Mouse (Mus musculus) embryonic facial prominence, embryonic 13.5 days (tissue): Measurements from ENCODE around the gene Gm4567. TPM values are rescaled to one million over a fixed set of nuclear protein-coding genes. Genes with fewer than 3 reads are reported as not detected.
"Not testable (repeated sequence)": the region's sequence is repeated elsewhere in the genome, so short reads cannot be mapped to it uniquely, and the experiment has no call there.

ENCODE experiments used
- ATAC-seq: fragments of 200-750 bp; cut with Nextera tagmentation; 2 replicates; pipeline ENCODE4 v1.8.0; 2017; ENCODE audit warnings: low read depth; ENCODE audit not compliant: insufficient number of reproducible peaks, insufficient read depth, low FRiP score, low TSS enrichment
- H3K27ac ChIP-seq: fragments of 300-500 bp; sonication (generic); 2 replicates; pipeline ENCODE4 v1.5.1; 2015; ENCODE audit warnings: moderate library complexity, mild to moderate bottlenecking, inconsistent platforms
- H3K27me3 ChIP-seq: fragments of 300-500 bp; sonication (generic); 2 replicates; pipeline ENCODE4 v1.6.1; 2015; ENCODE audit warnings: mild to moderate bottlenecking, inconsistent platforms
- H3K36me3 ChIP-seq: fragments of 300-500 bp; sonication (generic); 2 replicates; pipeline ENCODE4 v1.6.1; 2015; ENCODE audit warnings: mild to moderate bottlenecking, inconsistent platforms
- H3K4me1 ChIP-seq: fragments of 300-500 bp; sonication (generic); 2 replicates; pipeline ENCODE4 v1.6.1; 2015; ENCODE audit warnings: inconsistent platforms
- H3K4me2 ChIP-seq: fragments of 300-500 bp; sonication (generic); 2 replicates; pipeline ENCODE4 v1.6.1; 2015; ENCODE audit warnings: moderate library complexity, mild to moderate bottlenecking, inconsistent platforms
- H3K4me3 ChIP-seq: fragments of 300-500 bp; sonication (generic); 2 replicates; pipeline ENCODE4 v1.5.1; 2015; ENCODE audit warnings: mild to moderate bottlenecking, inconsistent platforms
- H3K9ac ChIP-seq: fragments of 300-500 bp; sonication (generic); 2 replicates; pipeline ENCODE4 v1.6.1; 2015; ENCODE audit warnings: mild to moderate bottlenecking, inconsistent platforms
- H3K9me3 ChIP-seq: fragments of 300-500 bp; sonication (generic); 2 replicates; pipeline ENCODE4 v1.6.1; 2016; ENCODE audit warnings: inconsistent platforms
- WGBS: fragments of 180-500 bp; shearing (Covaris S2); methylation state at CpG from one replicate; pipeline ENCODE4 v1.1.7; 2015; ENCODE audit warnings: mixed read lengths; 5-methylcytosine and 5-hydroxymethylcytosine counted together
- polyA plus RNA-seq: library from polyadenylated mRNA; unstranded; fragments of >200 nt; fragmentation: Nextera tagmentation; extraction: Ambion mirVana; gene quantifications from 2 replicates; pipeline ENCODE4 v1.2.1, GENCODE M21; 2015

Gene Gm4567
- polyA plus RNA-seq: not detected in 2 replicates

- H3K9ac ChIP-seq, H3K36me3 ChIP-seq, H3K27me3 ChIP-seq, H3K9me3 ChIP-seq, H3K4me2 ChIP-seq, ATAC-seq, H3K4me3 ChIP-seq, H3K4me1 ChIP-seq, H3K27ac ChIP-seq: not testable (repeated sequence)
- WGBS: no CpG with 5 or more reads among the region's 1 CpGs
Measured at GRCm38 (mm10) chr7:22719610-22720009, at the start of gene Gm4567. TSS of gene Gm4567 (minus strand) at chr7:22719710.

DNA sequence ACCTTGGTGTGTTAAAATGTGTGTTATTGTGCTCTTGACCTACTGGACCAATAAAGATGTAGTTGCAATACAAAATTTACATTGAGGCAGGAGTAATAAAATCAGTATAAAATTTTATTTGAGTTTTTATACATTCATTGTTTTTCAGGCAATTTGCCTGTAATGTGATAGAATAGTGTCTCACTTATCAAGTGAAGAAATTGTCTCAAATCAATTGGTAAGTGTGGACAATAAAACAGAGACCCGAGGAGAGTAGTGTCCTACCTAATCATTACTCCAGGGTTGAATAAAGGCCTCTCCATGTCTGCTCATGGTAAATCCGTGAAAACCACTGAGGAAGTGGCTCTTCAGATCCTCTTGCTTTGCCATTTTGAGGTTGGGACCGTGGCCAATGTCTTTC is 41.9 kb upstream of the Gm4567 start, which contains the start of gene Vmn1r157:
Gene Vmn1r157, plus strand, starts transcription at position 301 of the 400 bp plus-strand sequence.
- 29% methylated on average over 2 of the region's 3 CpGs for WGBS
- H3K27me3 ChIP-seq, H3K4me1 ChIP-seq, H3K9me3 ChIP-seq, H3K4me3 ChIP-seq, ATAC-seq, H3K4me2 ChIP-seq, H3K36me3 ChIP-seq, H3K9ac ChIP-seq, H3K27ac ChIP-seq: not testable (repeated sequence)

GRCm38 (mm10) chr7:22692217-22692616 is 27.3 kb downstream of the Gm4567 start, which contains the start of gene Gm8693:
TSS of gene Gm8693 (minus strand) at chr7:22692317.
- not testable (repeated sequence) for H3K4me1 ChIP-seq, ATAC-seq, H3K9ac ChIP-seq, H3K27me3 ChIP-seq, H3K9me3 ChIP-seq, H3K4me2 ChIP-seq, H3K27ac ChIP-seq, H3K4me3 ChIP-seq, H3K36me3 ChIP-seq
- WGBS: no CpG with 5 or more reads among the region's 2 CpGs

Other genes with a start within 250 kb of the Gm4567 start
- not detected in 2 replicates for gene Vmn1r151, start 220.0 kb downstream of the Gm4567 start, polyA plus RNA-seq
- gene Vmn1r152, start 196.7 kb downstream of the Gm4567 start, polyA plus RNA-seq: not detected in 2 replicates
- gene Gm8677, start 184.8 kb downstream of the Gm4567 start, polyA plus RNA-seq: not detected in 2 replicates
- gene Gm4201, start 154.4 kb downstream of the Gm4567 start, polyA plus RNA-seq: not detected in 2 replicates
- gene Gm4565, start 131.6 kb downstream of the Gm4567 start, polyA plus RNA-seq: not detected in 2 replicates
- not detected in 2 replicates for gene Vmn1r155, start 61.7 kb downstream of the Gm4567 start, polyA plus RNA-seq
- gene Gm8693, start 27.4 kb downstream of the Gm4567 start, polyA plus RNA-seq: not detected in 2 replicates
- gene Vmn1r157, start 42.0 kb upstream of the Gm4567 start, polyA plus RNA-seq: not detected in 2 replicates
- gene Vmn1r158, start 71.1 kb upstream of the Gm4567 start, polyA plus RNA-seq: not detected in 2 replicates
- not detected in 2 replicates for gene Vmn1r159, start 123.9 kb upstream of the Gm4567 start, polyA plus RNA-seq
- not detected in 2 replicates for gene Vmn1r160, start 151.5 kb upstream of the Gm4567 start, polyA plus RNA-seq